Mouse (Mus musculus): Measurements from ENCODE around the gene Idh3b. TPM values are rescaled to one million over a fixed set of nuclear protein-coding genes. Genes with fewer than 3 reads are reported as not detected.

Idh3b gene
- polyA plus RNA-seq (2011; ENCODE audit: insufficient read depth, insufficient read length, low read depth, missing spikeins) = 158 and 163 TPM in 2 replicates

DNA sequence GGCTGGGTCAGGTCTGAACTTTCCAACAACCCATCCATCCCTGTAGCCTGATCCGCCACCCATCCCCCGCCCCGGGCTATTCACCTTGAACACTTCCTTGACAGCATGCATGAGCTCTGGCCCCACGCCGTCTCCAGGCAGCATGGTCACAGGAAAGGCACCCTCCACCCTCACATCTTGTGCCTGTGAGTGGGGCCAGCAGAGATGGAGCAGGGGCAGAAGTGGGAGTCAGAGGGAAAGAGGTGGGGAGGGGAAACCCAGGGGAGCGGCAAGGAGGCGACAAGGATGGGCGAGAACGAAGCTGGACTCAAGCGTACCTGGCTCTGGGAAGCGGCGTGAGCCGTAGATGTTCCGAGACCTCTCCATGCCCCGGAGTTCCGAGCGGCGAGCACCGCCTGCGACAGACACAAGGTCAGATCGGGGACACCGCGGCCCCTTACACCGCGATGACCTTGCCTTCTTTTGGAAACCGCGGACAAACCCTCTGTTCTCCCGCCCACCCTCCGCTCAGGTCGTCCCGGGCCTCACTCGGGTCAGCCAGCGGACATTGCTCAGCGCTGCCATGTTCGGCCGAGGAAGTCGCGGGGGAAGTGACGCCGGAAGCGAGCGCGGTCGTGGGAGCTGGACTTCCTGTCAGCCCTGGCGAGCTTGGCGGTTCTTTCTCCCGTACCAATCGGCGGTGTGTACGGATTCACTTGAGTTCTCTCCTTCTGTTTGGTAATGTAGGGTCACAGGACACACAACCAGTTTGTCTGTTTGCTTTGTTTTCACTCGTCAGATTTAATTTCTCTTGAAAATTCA lies at the start of gene Idh3b:
Gene Idh3b, minus strand, starts transcription at position 694 of the 801 bp plus-strand sequence.
- Histone ChIP-seq H3K4me3 (ENCODE audit: low read depth, low read length) (peak within 1 kb of the TSS; percentile 90), H3K27me3 (ENCODE audit: control insufficient read depth, insufficient read depth, low read length, poor library complexity, severe bottlenecking) (no peaks in the 10 kb centered on the region), H3K36me3 (ENCODE audit: control insufficient read depth, insufficient read depth, low read length, poor library complexity, severe bottlenecking) (peaks cover 5% of the 10 kb centered on the region; the same call in 1 of the 2 replicates), H3K27ac (ENCODE audit: insufficient read depth, low read length) (peak within 1 kb of the TSS; percentile 34), H3K4me1 (ENCODE audit: control insufficient read depth, insufficient read depth, low read length) (no peaks in the 10 kb centered on the region), H3K9ac (ENCODE audit: low read depth, poor library complexity, severe bottlenecking) (peak within 1 kb of the TSS; percentile 85), H3K9me3 (replicated peaks; ENCODE audit: control insufficient read depth, insufficient read depth, low read length, poor library complexity, severe bottlenecking) (no peaks in the 10 kb centered on the region)
- TF ChIP-seq POLR2A (IDR thresholded peaks at IDR 0.05; ENCODE audit: insufficient read depth, low read length) (peak; percentile 67), CTCF (IDR thresholded peaks at IDR 0.05; ENCODE audit: low read depth, low read length) (no peak)

- TF ChIP-seq EP300 (IDR thresholded peaks at IDR 0.05; ENCODE audit: insufficient read depth, low read depth, low read length) (no peak), CTCF (IDR thresholded peaks at IDR 0.05; ENCODE audit: low read depth, low read length) (no peak), POLR2A (IDR thresholded peaks at IDR 0.05; ENCODE audit: insufficient read depth, low read length) (no peak)
- no peaks in the 10 kb centered on the region for H3K36me3 ChIP-seq (ENCODE audit: control insufficient read depth, insufficient read depth, low read length, poor library complexity, severe bottlenecking)
- no peaks in the 10 kb centered on the region for H3K4me1 ChIP-seq (ENCODE audit: control insufficient read depth, insufficient read depth, low read length)
- no peak overlapping the region for H3K4me3 ChIP-seq (ENCODE audit: low read depth, low read length)
- no peak overlapping the region for H3K9ac ChIP-seq (ENCODE audit: low read depth, poor library complexity, severe bottlenecking)
- H3K27me3 ChIP-seq (ENCODE audit: control insufficient read depth, insufficient read depth, low read length, poor library complexity, severe bottlenecking) = no peaks in the 10 kb centered on the region; the same call in 1 of the 2 replicates
- H3K27ac ChIP-seq (ENCODE audit: insufficient read depth, low read length) = no peak overlapping the region
- no peaks in the 10 kb centered on the region for H3K9me3 ChIP-seq (replicated peaks; ENCODE audit: control insufficient read depth, insufficient read depth, low read length, poor library complexity, severe bottlenecking)
Measured at GRCm38 (mm10) chr2:130329502-130329901, 45.2 kb upstream of the Idh3b start.

DNA sequence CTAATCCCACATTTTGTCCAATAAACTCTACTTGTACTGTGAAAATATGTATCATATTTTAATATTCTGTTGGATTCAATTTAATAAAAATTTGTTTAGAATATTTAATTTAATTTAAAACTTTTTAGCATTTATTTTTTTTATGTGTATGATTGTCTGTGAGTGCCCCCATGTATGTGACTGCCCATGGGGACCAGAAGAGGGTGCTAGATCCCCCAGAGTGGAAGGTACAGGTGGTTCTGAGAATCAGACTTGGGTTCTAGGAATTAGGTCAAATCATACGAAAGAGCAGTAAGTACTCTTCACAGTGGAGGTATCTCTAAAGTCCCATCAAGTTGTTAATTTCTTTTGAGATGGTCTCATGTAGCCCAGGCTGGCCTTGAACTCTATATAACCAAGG lies 42.7 kb upstream of the Idh3b start:
- TF ChIP-seq CTCF (IDR thresholded peaks at IDR 0.05; ENCODE audit: low read depth, low read length) (peak; percentile 8), EP300 (IDR thresholded peaks at IDR 0.05; ENCODE audit: insufficient read depth, low read depth, low read length) (no peak)
- no peaks in the 10 kb centered on the region for H3K4me1 ChIP-seq (ENCODE audit: control insufficient read depth, insufficient read depth, low read length)
- H3K9ac ChIP-seq (ENCODE audit: low read depth, poor library complexity, severe bottlenecking) = no peak overlapping the region
- H3K9me3 ChIP-seq (replicated peaks; ENCODE audit: control insufficient read depth, insufficient read depth, low read length, poor library complexity, severe bottlenecking) = no peaks in the 10 kb centered on the region
- H3K36me3 ChIP-seq (ENCODE audit: control insufficient read depth, insufficient read depth, low read length, poor library complexity, severe bottlenecking) = no peaks in the 10 kb centered on the region
- no peak overlapping the region for H3K4me3 ChIP-seq (ENCODE audit: low read depth, low read length)
- H3K27ac ChIP-seq (ENCODE audit: insufficient read depth, low read length) = no peak overlapping the region
- no peaks in the 10 kb centered on the region for H3K27me3 ChIP-seq (ENCODE audit: control insufficient read depth, insufficient read depth, low read length, poor library complexity, severe bottlenecking)

DNA sequence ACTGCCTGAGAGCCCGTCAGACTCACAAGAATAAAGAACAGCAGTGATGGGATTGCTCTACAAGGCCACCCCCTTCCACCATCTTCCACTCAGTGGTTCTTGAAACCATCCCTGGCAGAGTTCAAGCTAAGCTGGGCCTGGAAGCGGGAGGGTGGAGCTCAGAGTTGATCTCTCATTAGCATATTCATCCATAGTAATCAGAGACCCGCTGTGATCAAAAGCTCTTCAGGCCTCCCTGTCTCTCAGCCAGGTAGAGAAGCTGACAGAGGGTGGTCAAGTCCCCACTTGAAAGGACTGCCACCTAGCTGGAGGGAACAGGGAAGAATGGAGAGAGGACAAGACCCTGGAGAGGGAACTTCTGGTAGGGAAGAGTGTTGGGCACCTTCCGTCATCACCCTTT lies 18.7 kb upstream of the Idh3b start:
- H3K9ac ChIP-seq (ENCODE audit: low read depth, poor library complexity, severe bottlenecking) = no peak overlapping the region
- no peak for TF ChIP-seq CTCF (IDR thresholded peaks at IDR 0.05; ENCODE audit: low read depth, low read length)
- TF ChIP-seq POLR2A (IDR thresholded peaks at IDR 0.05; ENCODE audit: insufficient read depth, low read length) = no peak
- no peak for TF ChIP-seq EP300 (IDR thresholded peaks at IDR 0.05; ENCODE audit: insufficient read depth, low read depth, low read length)
- no peak overlapping the region for H3K4me3 ChIP-seq (ENCODE audit: low read depth, low read length)
- no peak overlapping the region for H3K27ac ChIP-seq (ENCODE audit: insufficient read depth, low read length)
- H3K36me3 ChIP-seq (ENCODE audit: control insufficient read depth, insufficient read depth, low read length, poor library complexity, severe bottlenecking) = no peaks in the 10 kb centered on the region
- no peaks in the 10 kb centered on the region for H3K4me1 ChIP-seq (ENCODE audit: control insufficient read depth, insufficient read depth, low read length)
- no peaks in the 10 kb centered on the region for H3K27me3 ChIP-seq (ENCODE audit: control insufficient read depth, insufficient read depth, low read length, poor library complexity, severe bottlenecking)
- H3K9me3 ChIP-seq (replicated peaks; ENCODE audit: control insufficient read depth, insufficient read depth, low read length, poor library complexity, severe bottlenecking) = no peaks in the 10 kb centered on the region

DNA sequence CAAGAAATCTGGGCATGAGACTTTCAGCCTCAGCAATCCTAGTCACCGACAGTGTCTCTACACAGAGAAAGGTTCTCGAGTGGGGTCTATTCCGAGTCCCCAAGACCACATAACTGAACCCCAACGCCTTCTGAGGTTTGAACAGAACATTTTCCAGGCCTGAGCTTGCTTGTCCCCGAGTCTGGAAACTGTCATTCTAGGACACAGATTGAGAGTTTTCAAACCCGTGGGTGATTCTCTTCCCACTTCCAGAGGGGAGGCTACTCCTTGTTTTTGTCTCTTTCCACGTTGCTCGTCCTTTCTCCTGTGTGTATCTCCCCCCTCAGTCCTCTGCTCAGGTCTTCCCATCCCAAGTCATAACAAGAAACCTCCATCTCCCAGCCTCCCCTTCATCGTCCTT lies 13.2 kb upstream of the Idh3b start:
- H3K27me3 ChIP-seq (ENCODE audit: control insufficient read depth, insufficient read depth, low read length, poor library complexity, severe bottlenecking) = 0 out of 2 replicates have a peak, but pooled peaks cover 3% of the 10 kb centered on the region
- no peak overlapping the region for H3K27ac ChIP-seq (ENCODE audit: insufficient read depth, low read length)
- no peak overlapping the region for H3K4me3 ChIP-seq (ENCODE audit: low read depth, low read length)
- no peaks in the 10 kb centered on the region for H3K9me3 ChIP-seq (replicated peaks; ENCODE audit: control insufficient read depth, insufficient read depth, low read length, poor library complexity, severe bottlenecking)
- H3K9ac ChIP-seq (ENCODE audit: low read depth, poor library complexity, severe bottlenecking) = no peak overlapping the region
- no peaks in the 10 kb centered on the region for H3K36me3 ChIP-seq (ENCODE audit: control insufficient read depth, insufficient read depth, low read length, poor library complexity, severe bottlenecking)
- TF ChIP-seq EP300 (IDR thresholded peaks at IDR 0.05; ENCODE audit: insufficient read depth, low read depth, low read length) = no peak
- no peak for TF ChIP-seq CTCF (IDR thresholded peaks at IDR 0.05; ENCODE audit: low read depth, low read length)
- TF ChIP-seq POLR2A (IDR thresholded peaks at IDR 0.05; ENCODE audit: insufficient read depth, low read length) = no peak
- H3K4me1 ChIP-seq (ENCODE audit: control insufficient read depth, insufficient read depth, low read length) = no peaks in the 10 kb centered on the region

DNA sequence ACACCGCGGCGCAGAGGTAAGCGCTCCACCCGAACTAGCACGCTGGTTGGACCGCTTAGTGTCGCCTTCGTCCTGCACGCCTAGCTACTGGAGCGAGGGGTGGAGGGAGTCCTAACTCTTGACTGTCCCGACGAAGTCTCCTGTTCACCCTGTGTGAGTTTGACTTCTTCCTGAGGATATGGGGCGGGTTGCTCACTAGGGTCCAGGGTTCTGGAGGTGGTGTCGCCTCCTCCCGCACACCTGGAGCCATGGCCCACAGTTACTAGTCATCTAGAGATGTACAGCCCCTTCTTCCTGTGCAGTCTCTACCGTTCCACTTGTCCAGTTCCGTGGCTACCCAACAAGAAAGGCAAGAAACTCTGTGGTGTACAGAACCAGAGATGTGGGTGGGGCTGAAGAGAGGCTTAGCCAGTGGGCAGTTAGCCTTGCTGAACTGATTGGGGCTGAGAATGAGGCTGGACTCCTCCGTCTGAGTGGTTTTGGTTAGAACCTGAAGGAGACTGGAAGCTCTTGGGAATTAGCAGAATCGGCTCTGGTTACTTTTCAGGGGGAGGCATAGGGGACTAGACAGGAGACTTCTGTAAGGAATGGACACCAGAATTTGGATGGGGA lies 11.9 kb upstream of the Idh3b start:
- TF ChIP-seq POLR2A (IDR thresholded peaks at IDR 0.05; ENCODE audit: insufficient read depth, low read length) (no peak), CTCF (IDR thresholded peaks at IDR 0.05; ENCODE audit: low read depth, low read length) (no peak), EP300 (IDR thresholded peaks at IDR 0.05; ENCODE audit: insufficient read depth, low read depth, low read length) (no peak)
- H3K4me1 ChIP-seq (ENCODE audit: control insufficient read depth, insufficient read depth, low read length) = no peaks in the 10 kb centered on the region
- H3K27me3 ChIP-seq (ENCODE audit: control insufficient read depth, insufficient read depth, low read length, poor library complexity, severe bottlenecking) = 0 out of 2 replicates have a peak, but pooled peaks cover 3% of the 10 kb centered on the region
- H3K9me3 ChIP-seq (replicated peaks; ENCODE audit: control insufficient read depth, insufficient read depth, low read length, poor library complexity, severe bottlenecking) = no peaks in the 10 kb centered on the region
- H3K4me3 ChIP-seq (ENCODE audit: low read depth, low read length) = peak overlapping the region; percentile 57
- no peaks in the 10 kb centered on the region for H3K36me3 ChIP-seq (ENCODE audit: control insufficient read depth, insufficient read depth, low read length, poor library complexity, severe bottlenecking)
- no peak overlapping the region for H3K27ac ChIP-seq (ENCODE audit: insufficient read depth, low read length)
- H3K9ac ChIP-seq (ENCODE audit: low read depth, poor library complexity, severe bottlenecking) = peak overlapping the region; percentile 41

Data from ES-Bruce4 (cell line).